Mouse (Mus musculus): ENCODE data around the gene Rad23a. TPM values are rescaled to one million over a fixed set of nuclear protein-coding genes. Genes with fewer than 3 reads are reported as not detected.
A peak's percentile ranks its signal among the peaks of the same experiment; 100 is the strongest.

The Rad23a gene
- total and polyA plus RNA-seq, 2 experiments from 2014 or later, result 62.5 to 90.6 TPM

GRCm38 (mm10) chr8:84841514-84841913, 1.0 kb upstream of the Rad23a start:
- no peak overlapping the region for H3K4me2 ChIP-seq (ENCODE audit: low read depth, low read length)
- no peak overlapping the region for H3K4me3 ChIP-seq (ENCODE audit: low read length)
- H3K9me3 ChIP-seq (ENCODE audit: low read length), result no peaks in the 10 kb centered on the region
- H3K27ac ChIP-seq, result peak overlapping the region; percentile 94; the same call in 1 of the 2 replicates
- H3K9ac ChIP-seq (replicated peaks; ENCODE audit: low read length), result no peak overlapping the region
- no peak for ATAC-seq
- peaks cover 13% of the 10 kb centered on the region for H3K4me1 ChIP-seq (ENCODE audit: insufficient read depth, low read length)
- no peaks in the 10 kb centered on the region for H3K27me3 ChIP-seq (ENCODE audit: insufficient read depth, low read length)
- 74% methylated on average over 1 of the region's 1 CpGs for WGBS
- H3K36me3 ChIP-seq (ENCODE audit: insufficient read depth, low read length), result peaks cover 60% of the 10 kb centered on the region
- TF ChIP-seq CTCF (IDR thresholded peaks at IDR 0.05; ENCODE audit: low read depth), result no peak
- DNase-seq (ENCODE audit: low spot score), result no peak

- ATAC-seq, result no peak
- peaks cover 7% of the 10 kb centered on the region for H3K4me1 ChIP-seq (ENCODE audit: insufficient read depth, low read length)
- 4% methylated on average over 7 of the region's 7 CpGs for WGBS
These were observed 604 bp downstream of the Rad23a start for GRCm38 (mm10) chr8:84839875-84840247.

GRCm38 (mm10) chr8:84839411-84839810, 1.1 kb downstream of the Rad23a start:
- Histone ChIP-seq H3K4me3 (ENCODE audit: low read length) (peak overlapping the region; percentile 81), H3K36me3 (ENCODE audit: insufficient read depth, low read length) (peaks cover 60% of the 10 kb centered on the region), H3K9ac (replicated peaks; ENCODE audit: low read length) (peak overlapping the region; percentile 85; the same call in 1 of the 2 replicates), H3K27me3 (ENCODE audit: insufficient read depth, low read length) (no peaks in the 10 kb centered on the region), H3K27ac (peak overlapping the region; percentile 94; the same call in 1 of the 2 replicates), H3K9me3 (ENCODE audit: low read length) (no peaks in the 10 kb centered on the region), H3K4me1 (ENCODE audit: insufficient read depth, low read length) (peaks cover 4% of the 10 kb centered on the region; the same call in 1 of the 2 replicates), H3K4me2 (ENCODE audit: low read depth, low read length) (peak overlapping the region; percentile 84)
- WGBS, result 93% methylated on average over 2 of the region's 2 CpGs
- TF ChIP-seq CTCF (IDR thresholded peaks at IDR 0.05; ENCODE audit: low read depth), result no peak
- ATAC-seq (no peak), DNase-seq (ENCODE audit: low spot score) (no peak)

More at GRCm38 (mm10) chr8:84839875-84840247, 604 bp downstream of the Rad23a start:
- H3K9me3 ChIP-seq (ENCODE audit: low read length), result no peaks in the 10 kb centered on the region
- H3K4me2 ChIP-seq (ENCODE audit: low read depth, low read length), result peak overlapping the region; percentile 84
- H3K36me3 ChIP-seq (ENCODE audit: insufficient read depth, low read length), result peaks cover 60% of the 10 kb centered on the region
- H3K4me3 ChIP-seq (ENCODE audit: low read length), result peak overlapping the region; percentile 81
- H3K9ac ChIP-seq (replicated peaks; ENCODE audit: low read length), result peak overlapping the region; percentile 85
- peak overlapping the region; percentile 94 for H3K27ac ChIP-seq
- DNase-seq (ENCODE audit: low spot score), result no peak
- H3K27me3 ChIP-seq (ENCODE audit: insufficient read depth, low read length), result no peaks in the 10 kb centered on the region
- TF ChIP-seq CTCF (IDR thresholded peaks at IDR 0.05; ENCODE audit: low read depth), result no peak

GRCm38 (mm10) chr8:84838513-84838912, 2.0 kb downstream of the Rad23a start:
- Histone ChIP-seq H3K27ac (no peak overlapping the region), H3K9ac (replicated peaks; ENCODE audit: low read length) (no peak overlapping the region), H3K36me3 (ENCODE audit: insufficient read depth, low read length) (peaks cover 54% of the 10 kb centered on the region), H3K4me3 (ENCODE audit: low read length) (no peak overlapping the region), H3K4me2 (ENCODE audit: low read depth, low read length) (no peak overlapping the region), H3K9me3 (ENCODE audit: low read length) (no peaks in the 10 kb centered on the region), H3K27me3 (ENCODE audit: insufficient read depth, low read length) (no peaks in the 10 kb centered on the region), H3K4me1 (ENCODE audit: insufficient read depth, low read length) (peaks cover 10% of the 10 kb centered on the region; the same call in 1 of the 2 replicates)
- DNase-seq (ENCODE audit: low spot score) (no peak), ATAC-seq (no peak)
- WGBS, result 83% methylated on average over 5 of the region's 5 CpGs
- no peak for TF ChIP-seq CTCF (IDR thresholded peaks at IDR 0.05; ENCODE audit: low read depth)

- H3K4me2 ChIP-seq (ENCODE audit: low read depth, low read length), result no peak overlapping the region
- H3K27me3 ChIP-seq (ENCODE audit: insufficient read depth, low read length), result no peaks in the 10 kb centered on the region
- TF ChIP-seq CTCF (IDR thresholded peaks at IDR 0.05; ENCODE audit: low read depth), result no peak
- H3K27ac ChIP-seq, result no peak overlapping the region
- H3K4me3 ChIP-seq (ENCODE audit: low read length), result no peak overlapping the region
- ATAC-seq, result no peak
- H3K9me3 ChIP-seq (ENCODE audit: low read length), result no peaks in the 10 kb centered on the region
- no peak overlapping the region for H3K9ac ChIP-seq (replicated peaks; ENCODE audit: low read length)
- WGBS, result 79% methylated on average over 15 of the region's 15 CpGs
- H3K4me1 ChIP-seq (ENCODE audit: insufficient read depth, low read length), result peaks cover 14% of the 10 kb centered on the region; the same call in 1 of the 2 replicates
- peaks cover 49% of the 10 kb centered on the region for H3K36me3 ChIP-seq (ENCODE audit: insufficient read depth, low read length)
- DNase-seq (ENCODE audit: low spot score), result no peak
These were observed 2.5 kb downstream of the Rad23a start for GRCm38 (mm10) chr8:84837912-84838470.

GRCm38 (mm10) chr8:84837149-84837911, 3.1 kb downstream of the Rad23a start:
- ATAC-seq (no peak), DNase-seq (ENCODE audit: low spot score) (no peak)
- H3K9me3 ChIP-seq (ENCODE audit: low read length), result no peaks in the 10 kb centered on the region
- H3K4me1 ChIP-seq (ENCODE audit: insufficient read depth, low read length), result peaks cover 16% of the 10 kb centered on the region; the same call in 1 of the 2 replicates
- no peak overlapping the region for H3K9ac ChIP-seq (replicated peaks; ENCODE audit: low read length)
- no peaks in the 10 kb centered on the region for H3K27me3 ChIP-seq (ENCODE audit: insufficient read depth, low read length)
- H3K4me2 ChIP-seq (ENCODE audit: low read depth, low read length), result no peak overlapping the region
- H3K27ac ChIP-seq, result peak overlapping the region; percentile 2; the same call in 1 of the 2 replicates
- WGBS, result 66% methylated on average over 8 of the region's 8 CpGs
- peak; percentile 29; the same call in 1 of the 2 replicates for TF ChIP-seq CTCF (IDR thresholded peaks at IDR 0.05; ENCODE audit: low read depth)
- peaks cover 42% of the 10 kb centered on the region for H3K36me3 ChIP-seq (ENCODE audit: insufficient read depth, low read length)
- no peak overlapping the region for H3K4me3 ChIP-seq (ENCODE audit: low read length)
